Mouse (Mus musculus) erythroblast, embryonic 14.5 days (primary cell): ENCODE results near the gene Zmynd10. TPM values are rescaled to one million over a fixed set of nuclear protein-coding genes. Genes with fewer than 3 reads are reported as not detected.

Source experiments
- H3K27me3 ChIP-seq: 2 replicates; pipeline ENCODE4 v1.6.1; 2012; ENCODE audit warnings: inconsistent platforms; ENCODE audit not compliant: control insufficient read depth
- H3K36me3 ChIP-seq: 2 replicates; pipeline ENCODE4 v1.6.1; 2012; ENCODE audit warnings: mild to moderate bottlenecking, inconsistent platforms; ENCODE audit not compliant: control insufficient read depth
- H3K4me1 ChIP-seq: 2 replicates; pipeline ENCODE4 v1.6.1; 2012; ENCODE audit warnings: inconsistent platforms; ENCODE audit not compliant: control insufficient read depth
- H3K4me3 ChIP-seq: replicated peaks from 2 replicates; pipeline ENCODE3; 2012; ENCODE audit warnings: moderate library complexity, mild to moderate bottlenecking, inconsistent platforms
- H3K9me3 ChIP-seq: 2 replicates; pipeline ENCODE4 v1.6.1; 2012; ENCODE audit warnings: low read length, inconsistent platforms, mixed read lengths; ENCODE audit not compliant: control insufficient read depth
- GATA1 ChIP-seq: IDR thresholded peaks from 2 replicates; pipeline ENCODE4 v1.6.1; 2012; ENCODE audit warnings: low read length, inconsistent platforms, mixed read lengths
- TAL1 ChIP-seq: IDR thresholded peaks from 3 replicates; pipeline ENCODE4 v1.6.1; 2012; ENCODE audit warnings: low read length, inconsistent platforms, mixed read lengths
- polyA plus RNA-seq: library from polyadenylated mRNA; stranded (reverse); fragments of >175 nt; gene quantifications from 2 replicates; pipeline ENCODE4 v1.2.3, GENCODE M21; 2012

Zmynd10 gene
- polyA plus RNA-seq, 1 experiment = not detected

DNA sequence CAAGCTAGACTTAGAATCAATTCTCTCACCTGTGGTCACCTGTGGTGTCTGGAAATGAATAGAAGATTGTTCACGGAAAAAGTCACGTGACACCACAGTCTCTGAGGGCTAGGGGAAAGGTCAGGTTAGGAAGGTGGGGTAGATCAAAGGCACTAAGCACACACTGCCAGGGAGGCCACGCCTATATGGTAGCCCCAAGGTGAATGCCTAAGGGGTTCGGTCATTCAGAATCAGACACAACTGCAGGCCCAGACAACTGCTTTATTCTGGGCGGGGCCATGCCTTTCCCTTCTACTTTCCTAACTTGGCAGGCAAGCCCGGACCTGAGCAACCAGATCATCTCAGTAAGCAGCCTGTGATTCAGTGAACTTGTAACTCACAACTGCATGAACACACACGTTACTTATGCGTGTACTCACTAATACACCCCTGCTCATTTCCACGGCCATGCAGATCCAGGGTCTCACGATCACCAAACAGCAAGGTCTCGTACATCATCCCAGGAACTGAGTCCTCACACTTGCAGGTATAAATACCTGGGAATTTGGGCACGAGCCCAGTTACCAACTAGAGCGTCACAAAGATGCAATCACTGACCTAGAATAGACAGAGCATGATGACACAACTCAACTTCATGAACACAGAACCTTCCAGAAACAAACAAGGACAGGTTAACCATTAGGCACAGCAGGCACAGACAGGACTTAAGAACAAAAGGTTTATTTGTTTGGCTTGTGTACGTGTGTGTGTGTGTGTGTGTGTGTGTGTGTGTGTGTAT is 28.7 kb downstream of the Zmynd10 start:
- Histone ChIP-seq H3K4me3 (no peak overlapping the region), H3K27me3 (no peaks in the 10 kb centered on the region), H3K4me1 (peaks cover 85% of the 10 kb centered on the region), H3K36me3 (peaks cover 55% of the 10 kb centered on the region), H3K9me3 (no peaks in the 10 kb centered on the region)
- TF ChIP-seq GATA1 = no peak
- TF ChIP-seq TAL1 = no peak

DNA sequence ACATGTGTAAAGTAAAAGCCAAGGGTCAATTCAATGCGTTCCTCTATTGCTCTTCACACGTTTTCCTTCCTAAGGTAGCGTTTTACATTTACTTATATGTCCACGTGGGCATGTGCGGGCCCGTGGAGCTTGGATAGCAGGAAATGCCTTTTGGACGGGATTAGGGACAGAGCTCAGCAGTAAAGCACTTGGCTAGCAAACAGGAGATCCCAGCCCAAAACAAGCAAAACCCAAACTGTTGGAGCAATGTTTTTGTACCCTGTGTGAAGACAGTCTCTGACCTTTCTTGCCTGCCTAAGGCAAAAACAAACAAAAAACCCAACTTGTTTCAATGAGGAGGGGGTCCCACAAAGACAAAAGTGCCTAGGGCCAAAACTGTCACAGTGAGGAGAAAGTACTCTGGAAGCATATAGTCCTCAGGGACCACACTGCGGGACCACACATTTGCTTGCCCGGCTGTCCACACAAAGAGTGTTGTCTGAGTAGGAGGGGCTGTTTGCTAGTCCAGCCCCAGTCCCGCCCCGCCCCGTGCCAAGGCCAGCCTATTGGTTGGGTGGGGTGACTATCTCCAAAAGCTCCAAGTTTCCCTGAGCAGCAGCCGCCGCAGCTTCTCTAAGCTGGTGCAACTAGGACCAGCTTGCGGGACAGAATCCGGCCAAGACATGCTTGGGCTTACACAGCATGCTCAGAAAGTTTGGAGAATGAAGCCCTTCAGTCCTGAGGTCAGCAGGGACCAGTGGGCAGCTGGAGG is 29.4 kb downstream of the Zmynd10 start, which contains the start of gene Hyal1:
Gene Hyal1 (plus strand): TSS at position 571 of the 751 bp plus-strand sequence.
- Histone ChIP-seq H3K36me3 (peaks cover 48% of the 10 kb centered on the region), H3K27me3 (no peaks in the 10 kb centered on the region), H3K9me3 (no peaks in the 10 kb centered on the region), H3K4me1 (peaks cover 85% of the 10 kb centered on the region), H3K4me3 (peak within 1 kb of the TSS; percentile 61)
- no peak for TF ChIP-seq GATA1
- no peak for TF ChIP-seq TAL1

DNA sequence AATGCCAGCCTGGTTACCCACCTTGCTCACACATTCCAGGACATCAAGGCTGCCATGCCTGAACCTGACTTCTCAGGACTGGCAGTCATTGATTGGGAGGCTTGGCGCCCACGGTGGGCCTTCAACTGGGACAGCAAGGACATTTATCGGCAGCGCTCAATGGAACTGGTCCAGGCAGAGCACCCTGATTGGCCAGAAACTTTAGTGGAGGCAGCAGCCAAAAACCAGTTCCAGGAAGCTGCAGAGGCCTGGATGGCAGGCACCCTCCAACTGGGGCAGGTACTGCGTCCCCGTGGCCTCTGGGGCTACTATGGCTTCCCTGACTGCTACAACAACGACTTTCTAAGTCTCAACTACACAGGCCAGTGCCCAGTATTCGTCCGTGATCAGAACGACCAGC is 30.8 kb downstream of the Zmynd10 start:
- Histone ChIP-seq H3K27me3 (no peaks in the 10 kb centered on the region), H3K4me1 (peaks cover 85% of the 10 kb centered on the region), H3K4me3 (peak overlapping the region; percentile 61), H3K9me3 (no peaks in the 10 kb centered on the region), H3K36me3 (peaks cover 43% of the 10 kb centered on the region)
- no peak for TF ChIP-seq GATA1
- TF ChIP-seq TAL1 = no peak

DNA sequence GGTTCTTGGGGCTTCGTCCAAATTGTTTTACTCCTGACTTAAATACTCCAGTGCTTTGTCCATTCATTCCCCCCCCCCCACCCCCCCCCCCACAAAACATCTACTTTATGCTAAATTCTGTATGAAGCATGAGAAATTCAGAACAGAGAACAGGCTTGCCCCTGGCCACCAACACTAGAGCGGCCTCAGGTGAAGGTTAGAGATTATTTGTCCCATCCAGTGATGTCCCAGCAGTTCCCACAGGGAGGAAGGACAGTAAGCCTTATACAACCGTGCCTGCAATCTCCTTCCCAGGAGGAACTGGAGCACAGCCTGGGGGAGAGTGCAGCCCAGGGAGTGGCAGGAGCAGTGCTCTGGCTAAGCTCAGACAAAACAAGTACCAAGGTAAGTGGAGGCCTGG is 31.5 kb downstream of the Zmynd10 start, which contains the start of gene Naa80:
Gene Naa80 (plus strand): TSS at position 301 of the 400 bp plus-strand sequence.
- Histone ChIP-seq H3K4me3 (peak within 1 kb of the TSS; percentile 61), H3K36me3 (peaks cover 43% of the 10 kb centered on the region), H3K9me3 (no peaks in the 10 kb centered on the region), H3K27me3 (no peaks in the 10 kb centered on the region), H3K4me1 (peaks cover 86% of the 10 kb centered on the region)
- TF ChIP-seq GATA1 (no peak), TAL1 (no peak)

DNA sequence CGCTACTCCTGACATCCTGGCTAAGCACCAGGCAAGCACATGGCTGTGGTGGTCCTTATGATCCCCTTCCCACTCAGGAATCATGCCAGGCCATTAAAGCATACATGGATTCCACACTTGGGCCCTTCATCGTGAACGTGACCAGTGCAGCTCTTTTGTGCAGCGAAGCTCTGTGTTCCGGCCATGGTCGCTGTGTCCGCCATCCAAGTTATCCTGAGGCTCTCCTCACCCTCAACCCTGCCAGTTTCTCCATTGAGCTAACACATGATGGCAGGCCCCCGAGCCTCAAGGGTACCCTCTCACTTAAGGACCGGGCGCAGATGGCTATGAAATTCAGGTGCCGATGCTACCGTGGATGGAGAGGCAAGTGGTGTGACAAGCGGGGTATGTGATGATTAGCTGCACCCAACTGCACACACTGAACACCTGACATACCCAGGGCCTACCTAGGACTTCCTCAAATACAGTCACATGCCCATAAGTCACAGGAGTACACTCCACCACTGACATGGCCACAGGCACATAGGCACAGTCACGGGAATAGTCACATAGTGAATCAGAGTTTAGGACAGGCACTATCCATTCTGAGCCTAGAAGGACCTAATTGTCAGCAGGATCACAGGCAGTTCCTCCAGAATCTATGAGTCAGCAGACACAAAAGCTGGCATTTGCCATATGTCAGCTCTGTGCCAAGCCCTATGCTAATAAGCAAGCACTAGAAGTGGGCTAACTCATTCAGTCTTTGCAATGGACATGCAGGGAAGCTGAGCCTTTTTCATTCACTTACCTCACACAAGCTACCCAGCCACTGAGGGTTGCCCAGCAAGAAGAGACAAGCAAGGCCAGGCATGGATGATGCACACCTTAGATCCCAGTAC is 32.2 kb downstream of the Zmynd10 start:
- H3K36me3 ChIP-seq = peaks cover 47% of the 10 kb centered on the region
- no peak overlapping the region for H3K4me3 ChIP-seq
- H3K4me1 ChIP-seq = peaks cover 92% of the 10 kb centered on the region
- no peaks in the 10 kb centered on the region for H3K27me3 ChIP-seq
- TF ChIP-seq TAL1 (no peak), GATA1 (no peak)
- no peaks in the 10 kb centered on the region for H3K9me3 ChIP-seq

DNA sequence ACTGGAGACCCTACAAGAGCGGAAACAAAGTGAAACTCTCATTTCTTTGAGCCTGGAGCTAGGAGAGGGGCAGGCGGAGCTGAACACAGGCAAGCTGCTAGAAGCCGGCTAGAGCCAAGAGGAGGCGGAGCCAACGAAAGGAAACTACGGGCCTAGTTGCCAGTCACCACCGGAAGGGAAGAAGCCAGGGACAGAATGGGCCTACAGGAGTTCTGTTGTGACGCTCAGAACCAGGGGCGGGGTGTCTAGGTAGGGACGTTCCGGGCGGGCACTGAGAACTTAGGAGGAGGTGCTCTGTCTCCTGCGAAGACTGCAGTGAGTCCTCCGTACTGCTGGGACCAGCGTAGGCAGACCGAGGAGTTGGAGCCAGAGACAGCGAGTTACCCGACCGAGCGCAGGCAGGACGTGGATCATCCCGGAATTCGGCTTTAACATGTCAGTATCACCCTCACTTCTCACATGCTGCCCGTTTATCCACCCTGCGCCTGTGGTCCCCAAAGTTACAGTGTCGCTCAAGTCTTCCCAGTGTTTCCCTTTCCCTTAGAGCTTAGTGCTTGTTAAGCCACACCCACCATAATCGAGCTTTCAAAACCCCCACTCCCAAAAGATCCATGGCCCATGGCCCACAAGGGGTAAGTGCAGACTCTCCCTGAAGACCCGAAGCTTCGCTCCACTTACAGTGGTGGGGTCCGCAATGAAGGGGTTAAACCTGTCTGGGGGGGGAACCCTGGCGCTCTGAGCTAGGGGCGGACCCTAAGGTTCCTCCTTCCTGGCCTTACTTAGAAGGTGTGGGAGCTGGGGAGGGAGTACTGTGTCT is 33.6 kb downstream of the Zmynd10 start, which contains the start of gene Hyal3:
Gene Hyal3 (plus strand): TSS at position 318 of the 817 bp plus-strand sequence.
- no peaks in the 10 kb centered on the region for H3K9me3 ChIP-seq
- H3K4me1 ChIP-seq = peaks cover 97% of the 10 kb centered on the region
- TF ChIP-seq TAL1 (no peak), GATA1 (no peak)
- peaks cover 55% of the 10 kb centered on the region for H3K36me3 ChIP-seq
- H3K4me3 ChIP-seq = peak within 1 kb of the TSS; percentile 80
- H3K27me3 ChIP-seq = no peaks in the 10 kb centered on the region

DNA sequence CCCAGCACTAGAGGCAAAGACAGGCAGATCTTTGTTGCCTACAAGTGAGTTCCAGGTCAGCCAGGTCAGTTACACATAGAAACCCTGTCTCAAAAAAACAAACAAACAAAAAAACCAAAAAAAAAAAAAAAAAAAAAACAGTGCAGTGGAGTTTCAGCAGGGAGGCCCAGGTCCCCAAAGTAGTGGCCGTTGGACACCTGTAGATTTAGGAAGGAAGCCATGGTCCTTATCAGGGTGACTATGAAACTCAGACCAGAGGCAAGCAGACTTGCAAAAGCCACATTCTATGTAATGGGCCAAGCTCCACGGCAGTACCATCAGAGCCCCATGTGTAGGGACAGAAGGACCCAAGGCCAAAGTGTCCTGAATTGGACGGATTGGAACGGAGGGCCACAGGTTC is 34.5 kb downstream of the Zmynd10 start:
- Histone ChIP-seq H3K4me1 (peaks cover 97% of the 10 kb centered on the region), H3K36me3 (peaks cover 63% of the 10 kb centered on the region), H3K27me3 (no peaks in the 10 kb centered on the region), H3K9me3 (no peaks in the 10 kb centered on the region), H3K4me3 (peak overlapping the region; percentile 80)
- TF ChIP-seq GATA1 (no peak), TAL1 (no peak)

DNA sequence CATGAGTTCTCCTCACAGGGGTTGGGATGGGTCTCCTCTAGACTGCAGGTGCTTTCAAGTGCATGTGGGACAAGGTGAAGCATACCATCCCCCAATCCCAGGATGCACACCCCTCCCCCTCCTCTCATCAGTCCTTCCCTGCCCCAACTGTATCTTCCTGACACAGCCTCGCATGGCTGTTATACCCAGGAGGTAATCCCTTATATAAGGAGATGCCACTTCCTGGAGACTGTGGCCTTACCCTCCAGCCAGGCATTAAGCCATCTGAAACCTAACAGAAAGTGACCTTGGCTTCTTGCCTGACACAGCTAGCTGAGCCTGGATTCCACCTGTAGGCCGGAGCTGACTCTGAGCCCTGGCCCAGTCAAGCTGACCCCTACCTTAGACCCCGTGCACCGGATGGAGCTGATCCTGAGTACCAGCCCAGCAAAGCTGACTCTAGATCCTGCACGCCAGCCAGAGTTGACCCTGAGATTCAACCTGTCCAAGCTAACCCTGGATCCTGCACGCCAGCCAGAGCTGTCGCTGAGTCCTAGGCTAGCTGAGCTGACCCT is 35.5 kb downstream of the Zmynd10 start:
- Histone ChIP-seq H3K4me3 (peak overlapping the region; percentile 80), H3K9me3 (no peaks in the 10 kb centered on the region), H3K4me1 (peaks cover 90% of the 10 kb centered on the region), H3K36me3 (peaks cover 64% of the 10 kb centered on the region), H3K27me3 (no peaks in the 10 kb centered on the region)
- no peak for TF ChIP-seq GATA1
- TF ChIP-seq TAL1 = no peak
